Mouse (Mus musculus): ENCODE results near the gene Mfsd13b.

DNA sequence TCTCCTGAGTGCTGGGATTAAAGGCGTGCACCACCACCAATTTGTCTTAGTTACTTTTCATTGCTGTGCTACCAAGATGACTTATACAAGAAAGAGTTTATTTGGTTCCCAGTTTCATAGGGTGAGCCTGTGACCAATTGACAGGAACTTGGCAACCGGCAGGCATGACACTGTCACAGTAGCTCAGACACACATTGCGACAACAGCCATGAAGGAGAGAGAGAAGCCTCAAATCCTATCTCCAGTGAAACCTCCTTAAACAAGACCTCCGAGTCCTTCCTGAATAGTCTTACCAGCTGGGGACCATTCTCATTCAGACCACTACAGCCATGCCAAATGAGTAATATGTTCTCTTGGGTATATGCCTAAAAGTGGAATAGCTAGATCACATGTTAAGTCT lies 70.8 kb downstream of the Mfsd13b start:
- TF ChIP-seq CTCF (IDR thresholded peaks at IDR 0.05; ENCODE audit: low read depth) (no peak), EP300 (IDR thresholded peaks at IDR 0.05; ENCODE audit: low read depth) (no peak)

All from liver, postnatal 0 days (tissue).